8 mouse cellular contexts compared by ENCODE assay signal in genomic region chr9:40805263-40805662, GRCm38 (mm10). TPM values are rescaled to one million over a fixed set of nuclear protein-coding genes. Genes with fewer than 3 reads are reported as not detected.
DNase-seq lines count a peak whose midpoint lies in the region; ATAC-seq and TF ChIP-seq lines count a peak whose summit lies in the region.

No protein-coding gene starts in this region.

- H3K36me3 ChIP-seq in intestine, embryonic 16.5 days (ENCODE audit: control insufficient read depth, insufficient read depth, low read length) = peaks cover 4% of the 10 kb centered on the region; the same call in 1 of the 2 replicates
- peaks cover 8% of the 10 kb centered on the region; the same call in 1 of the 2 replicates for H3K36me3 ChIP-seq in limb, embryonic 11.5 days (ENCODE audit: control insufficient read depth, insufficient read depth, low read length)
- H3K36me3 ChIP-seq in midbrain, embryonic 16.5 days (ENCODE audit: control insufficient read depth, insufficient read depth, low read length) = peaks cover 12% of the 10 kb centered on the region
- H3K36me3 ChIP-seq in stomach, embryonic 14.5 days (ENCODE audit: control insufficient read depth, insufficient read depth, low read length) = peaks cover 37% of the 10 kb centered on the region

- ATAC-seq in intestine, embryonic 16.5 days = no peak
- no peak for ATAC-seq in limb, embryonic 11.5 days (ENCODE audit: insufficient number of reproducible peaks, low FRiP score, low TSS enrichment, low read depth)
- ATAC-seq in midbrain, embryonic 16.5 days = no peak
- no peak for ATAC-seq in stomach, embryonic 14.5 days (ENCODE audit: insufficient number of reproducible peaks, insufficient read depth, low FRiP score, low read depth)

- TF ChIP-seq CTCF in gastrocnemius, adult 2 months (IDR thresholded peaks at IDR 0.05) = peak; percentile 67

- H3K27me3 ChIP-seq in intestine, embryonic 16.5 days (replicated peaks; ENCODE audit: control insufficient read depth, insufficient read depth, low read length) = no peaks in the 10 kb centered on the region
- H3K27me3 ChIP-seq in limb, embryonic 11.5 days (ENCODE audit: control insufficient read depth, insufficient read depth, low read length) = no peaks in the 10 kb centered on the region
- H3K27me3 ChIP-seq in midbrain, embryonic 16.5 days (ENCODE audit: control insufficient read depth, insufficient read depth, low read depth, low read length) = no peaks in the 10 kb centered on the region
- no peaks in the 10 kb centered on the region for H3K27me3 ChIP-seq in stomach, embryonic 14.5 days (ENCODE audit: control insufficient read depth, insufficient read depth, low read length)

- H3K9me3 ChIP-seq in intestine, embryonic 16.5 days (ENCODE audit: control insufficient read depth, low read length) = no peaks in the 10 kb centered on the region
- H3K9me3 ChIP-seq in limb, embryonic 11.5 days (ENCODE audit: control insufficient read depth, low read length) = no peaks in the 10 kb centered on the region
- H3K9me3 ChIP-seq in midbrain, embryonic 16.5 days (replicated peaks; ENCODE audit: control insufficient read depth, low read length, poor library complexity, severe bottlenecking) = no peaks in the 10 kb centered on the region
- H3K9me3 ChIP-seq in stomach, embryonic 14.5 days (ENCODE audit: control insufficient read depth, low read depth, low read length) = no peaks in the 10 kb centered on the region

- H3K9ac ChIP-seq in intestine, embryonic 16.5 days (ENCODE audit: low read depth, low read length) = peak overlapping the region; percentile 44
- no peak overlapping the region for H3K9ac ChIP-seq in limb, embryonic 11.5 days (ENCODE audit: low read length)
- H3K9ac ChIP-seq in midbrain, embryonic 16.5 days (ENCODE audit: low read depth, low read length) = peak overlapping the region; percentile 31; the same call in 1 of the 2 replicates
- H3K9ac ChIP-seq in stomach, embryonic 14.5 days (replicated peaks; ENCODE audit: low read depth, low read length) = no peak overlapping the region

- peak overlapping the region; percentile 23 for H3K4me2 ChIP-seq in intestine, embryonic 16.5 days (ENCODE audit: low read depth, low read length)
- H3K4me2 ChIP-seq in limb, embryonic 11.5 days (ENCODE audit: low read depth, severe bottlenecking) = no peak overlapping the region
- H3K4me2 ChIP-seq in midbrain, embryonic 16.5 days (ENCODE audit: low read length) = peak overlapping the region; percentile 28
- peak overlapping the region; percentile 1; the same call in 1 of the 2 replicates for H3K4me2 ChIP-seq in stomach, embryonic 14.5 days (replicated peaks; ENCODE audit: low read depth, low read length)

- WGBS in intestine, embryonic 16.5 days = 23% methylated on average over 2 of the region's 2 CpGs
- 32% methylated on average over 2 of the region's 2 CpGs for WGBS in limb, embryonic 11.5 days
- 28% methylated on average over 2 of the region's 2 CpGs for WGBS in midbrain, embryonic 16.5 days
- 33% methylated on average over 2 of the region's 2 CpGs for WGBS in stomach, embryonic 14.5 days

- H3K4me3 ChIP-seq in gastrocnemius, adult 2 months = peak overlapping the region; percentile 68
- peak overlapping the region; percentile 21; the same call in 1 of the 2 replicates for H3K4me3 ChIP-seq in intestine, embryonic 16.5 days (ENCODE audit: low read length)
- no peak overlapping the region for H3K4me3 ChIP-seq in limb, embryonic 11.5 days (ENCODE audit: low read depth, low read length)
- peak overlapping the region; percentile 11 for H3K4me3 ChIP-seq in midbrain, embryonic 16.5 days (ENCODE audit: low read depth, low read length)
- H3K4me3 ChIP-seq in stomach, embryonic 14.5 days (ENCODE audit: low read depth, low read length) = no peak overlapping the region

- peak; percentile 73 to 84 for DNase-seq in heart, adult 18-20 months
- no peak for DNase-seq in heart, postnatal 25 days (ENCODE audit: low spot score)
- peak; percentile 85 to 92 for DNase-seq in cerebellum, postnatal 14 days
- peak; percentile 81 for DNase-seq in gastrocnemius, adult 2 months
- DNase-seq in limb, embryonic 11.5 days (ENCODE audit: low spot score) = peak; percentile 81

- H3K4me1 ChIP-seq in intestine, embryonic 16.5 days (ENCODE audit: control insufficient read depth, insufficient read depth, low read length) = peaks cover 34% of the 10 kb centered on the region
- H3K4me1 ChIP-seq in limb, embryonic 11.5 days (ENCODE audit: control insufficient read depth, insufficient read depth, low read length) = peaks cover 12% of the 10 kb centered on the region
- peaks cover 51% of the 10 kb centered on the region for H3K4me1 ChIP-seq in midbrain, embryonic 16.5 days (ENCODE audit: control insufficient read depth, insufficient read depth, low read length)
- 0 out of 2 replicates have a peak, but pooled peaks cover 10% of the 10 kb centered on the region for H3K4me1 ChIP-seq in stomach, embryonic 14.5 days (ENCODE audit: control insufficient read depth, insufficient read depth, low read length)

- intact Hi-C loops in heart, postnatal 25 days (cut with DNase I) = loop anchor here (1.0 kb wide), 1 partner anchor 49 kb away; no protein-coding TSS in a partner anchor
- intact Hi-C loops in gastrocnemius, adult 2 months (cut with DNase I) = no loop called here

- 0 out of 2 replicates have a peak overlapping the region, but pooled peaks have one; percentile 16 for H3K27ac ChIP-seq in gastrocnemius, adult 2 months
- H3K27ac ChIP-seq in intestine, embryonic 16.5 days (ENCODE audit: low read length) = 0 out of 2 replicates have a peak overlapping the region, but pooled peaks have one; percentile 39
- H3K27ac ChIP-seq in limb, embryonic 11.5 days (replicated peaks; ENCODE audit: low read depth, low read length) = no peak overlapping the region
- no peak overlapping the region; the same call in 1 of the 2 replicates for H3K27ac ChIP-seq in midbrain, embryonic 16.5 days (ENCODE audit: low read length)
- 0 out of 2 replicates have a peak overlapping the region, but pooled peaks have one; percentile 22 for H3K27ac ChIP-seq in stomach, embryonic 14.5 days (ENCODE audit: low read length)

RNA-seq across cellular contexts. Expression of gene Hspa8, which starts 4.5 kb away (rescaled TPM):
- 1,000 to 10,000 TPM; 1,743 to 1,808 TPM for total RNA-seq in heart, adult 18-20 months (2021)
- 1,000 to 10,000 TPM; 1,172 to 1,478 TPM for total RNA-seq in heart, postnatal 25 days (2021)
- 1,000 to 10,000 TPM; 1,297 to 1,609 TPM for total RNA-seq in gastrocnemius, adult 2 months (2021)
- 2,348 and 2,439 TPM in 2 replicates for polyA plus RNA-seq in intestine, embryonic 16.5 days (2015; fragmentation: Nextera tagmentation; extraction: Ambion mirVana)
- polyA plus RNA-seq in limb, embryonic 11.5 days (2014; fragmentation: Nextera tagmentation; extraction: Ambion mirVana) = 3,724 and 3,791 TPM in 2 replicates
- polyA plus RNA-seq in midbrain, embryonic 16.5 days (2015; fragmentation: Nextera tagmentation; extraction: Ambion mirVana) = 3,317 and 3,489 TPM in 2 replicates
- 2,119 and 2,394 TPM in 2 replicates for polyA plus RNA-seq in stomach, embryonic 14.5 days (2014; fragmentation: Nextera tagmentation; extraction: Ambion mirVana)

Comparison
In these comparisons a context has a peak if more than half of its experiments do, and no peak if none do; other contexts are left out.
1. H3K27ac ChIP-seq: peak in gastrocnemius, adult 2 months (single experiment), intestine, embryonic 16.5 days (single experiment) and stomach, embryonic 14.5 days (single experiment); none in limb, embryonic 11.5 days (single experiment) and midbrain, embryonic 16.5 days (single experiment).
2. H3K4me3 ChIP-seq: peak in gastrocnemius, adult 2 months (single experiment), intestine, embryonic 16.5 days (single experiment) and midbrain, embryonic 16.5 days (single experiment); none in limb, embryonic 11.5 days (single experiment) and stomach, embryonic 14.5 days (single experiment).
3. H3K9ac ChIP-seq: peak in intestine, embryonic 16.5 days (single experiment) and midbrain, embryonic 16.5 days (single experiment); none in limb, embryonic 11.5 days (single experiment) and stomach, embryonic 14.5 days (single experiment).